Mouse (Mus musculus): ENCODE results near the gene Mrm1.

DNA sequence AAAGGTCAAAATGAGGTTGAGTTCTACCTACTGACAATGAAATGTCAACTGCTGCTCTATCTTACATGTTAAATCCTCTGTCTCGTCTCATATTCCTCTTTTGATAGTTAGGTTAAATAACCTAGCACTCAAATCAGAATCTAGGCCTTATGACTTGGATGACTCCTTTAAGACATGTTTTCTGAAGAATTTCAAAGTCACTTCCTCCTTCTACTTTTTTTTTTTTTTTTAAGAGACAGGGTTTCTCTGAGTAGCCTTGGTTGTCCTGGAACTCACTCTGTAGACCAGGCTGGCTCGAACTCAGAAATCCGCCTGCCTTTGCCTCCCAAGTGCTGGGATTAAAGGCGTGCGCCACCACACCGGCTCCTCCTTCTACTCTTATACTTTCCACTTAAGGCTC lies 36.0 kb upstream of the Mrm1 start:
- TF ChIP-seq CTCF (IDR thresholded peaks at IDR 0.05; ENCODE audit: low read depth) = no peak
- no peak for TF ChIP-seq EP300 (IDR thresholded peaks at IDR 0.05; ENCODE audit: low read depth)
